Mouse (Mus musculus) T-helper 2 cell (primary cell): ENCODE measurements around the gene D11Wsu47e.

Experiments
- in situ Hi-C: fragments of 300-600 bp; cut with MboI, MseI; formaldehyde crosslinking; loops from one replicate; pipeline ENCODE4 v1.15.1; 2025; ENCODE audit warnings: high pct_unique_total_duplicates

D11Wsu47e gene

DNA sequence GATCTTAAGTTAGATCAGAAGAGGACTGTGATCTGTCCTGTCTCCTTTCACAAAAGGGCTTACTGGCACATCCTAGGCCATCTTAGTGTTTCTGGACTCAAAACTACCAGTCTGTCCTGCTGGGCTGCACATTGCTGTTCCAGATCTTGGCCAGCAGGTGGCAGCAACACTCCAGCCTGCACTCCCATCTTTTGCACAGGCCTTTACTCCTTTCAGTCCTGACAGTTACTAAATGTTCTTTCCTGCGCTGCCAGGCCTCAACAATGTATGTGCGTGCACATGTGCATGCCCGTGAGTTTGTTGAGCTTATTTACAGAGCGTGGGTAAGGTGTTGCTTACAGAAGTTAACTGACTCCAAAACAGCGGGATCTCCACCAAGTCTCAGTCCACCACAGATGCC lies 19.5 kb downstream of the D11Wsu47e start:
- in situ Hi-C loops, result loop anchor here (5.0 to 25.0 kb wide), 2 partner anchors 109 to 659 kb away; no protein-coding TSS in a partner anchor

DNA sequence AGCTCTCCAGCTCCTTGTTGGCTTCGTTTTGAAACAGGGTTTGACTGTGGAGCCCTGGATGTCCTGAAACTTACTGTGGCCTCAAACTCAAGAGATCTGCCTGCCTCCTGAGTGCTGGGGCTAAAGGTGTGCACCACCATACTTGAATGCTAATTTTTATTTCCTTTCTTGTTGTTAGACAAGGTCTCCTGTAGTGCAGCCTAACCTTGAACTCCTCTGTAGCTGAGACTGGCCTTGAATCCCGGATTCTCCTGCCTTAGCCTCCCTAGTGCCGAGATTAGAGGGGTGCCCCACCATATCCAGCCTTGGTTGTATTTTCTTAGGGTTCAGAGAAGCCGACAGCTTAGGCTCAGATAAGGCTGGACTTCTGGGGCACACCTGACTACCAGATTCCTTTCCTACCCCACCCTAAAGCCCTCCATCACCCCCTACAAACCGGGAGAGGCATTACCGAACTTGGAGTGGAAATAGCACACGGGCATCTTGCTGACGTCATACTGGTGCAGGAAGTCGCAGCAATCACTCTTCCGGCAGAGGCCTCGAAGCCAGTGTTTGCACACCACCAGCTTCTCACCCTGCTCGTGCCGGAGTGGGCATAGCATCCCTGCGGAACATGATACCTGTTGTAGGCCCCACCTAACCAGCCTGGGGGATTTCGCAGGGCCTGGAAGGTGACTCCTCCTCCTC lies 21.9 kb downstream of the D11Wsu47e start:
- in situ Hi-C loops, result loop anchor here (25.0 kb wide), 1 partner anchor 656 kb away; no protein-coding TSS in a partner anchor

DNA sequence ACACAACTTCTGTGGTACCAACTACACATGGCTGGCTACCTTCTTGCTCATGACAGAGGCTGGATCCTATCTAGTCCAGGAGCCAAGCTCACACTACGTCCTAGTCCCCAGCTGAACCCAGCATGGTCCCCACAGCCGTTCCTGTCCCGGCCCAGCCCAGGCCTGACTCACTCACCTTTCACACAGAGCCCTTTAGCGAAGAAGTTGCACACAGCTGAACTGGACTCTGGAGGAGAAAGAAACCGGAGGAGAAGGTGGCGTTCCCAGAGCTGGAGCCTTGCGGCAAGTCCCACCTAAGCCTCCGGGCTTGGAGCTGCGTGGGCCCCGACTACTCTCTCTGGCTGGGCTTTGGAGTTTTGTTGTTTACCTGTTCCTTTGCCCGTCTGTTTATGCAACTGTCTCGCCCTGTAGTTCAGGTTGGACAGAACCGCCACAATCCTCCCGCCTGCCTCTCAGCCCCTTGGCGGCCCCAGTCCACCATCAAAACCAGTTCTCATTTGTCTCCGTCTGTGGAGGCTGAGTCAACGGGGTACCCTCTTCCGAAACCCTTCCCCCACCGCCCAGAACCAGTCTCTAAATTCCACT lies 24.5 kb downstream of the D11Wsu47e start:
- in situ Hi-C loops, result loop anchor here (25.0 kb wide), 1 partner anchor 654 kb away; no protein-coding TSS in a partner anchor

DNA sequence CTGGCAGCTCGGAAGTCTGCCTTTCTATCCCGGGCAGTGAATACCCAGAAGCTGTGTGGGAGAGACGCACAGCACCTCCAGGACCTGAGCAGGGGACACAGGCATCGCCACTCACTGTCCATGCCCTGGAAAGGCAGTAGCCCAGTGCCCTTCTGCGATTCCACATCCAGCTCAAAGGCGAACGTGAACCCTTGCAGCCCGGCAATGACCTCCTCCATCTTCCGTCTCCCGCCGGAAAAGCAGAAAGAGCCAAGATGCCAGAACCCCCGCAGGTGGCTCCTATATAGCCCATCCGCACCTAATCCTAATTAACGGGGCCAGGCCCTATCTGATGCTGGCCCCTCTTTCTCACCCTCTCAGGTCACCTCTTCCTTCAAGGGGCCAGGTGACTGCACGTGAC lies 25.1 kb downstream of the D11Wsu47e start:
- in situ Hi-C loops, result loop anchor here (25.0 kb wide), 1 partner anchor 653 kb away; no protein-coding TSS in a partner anchor

DNA sequence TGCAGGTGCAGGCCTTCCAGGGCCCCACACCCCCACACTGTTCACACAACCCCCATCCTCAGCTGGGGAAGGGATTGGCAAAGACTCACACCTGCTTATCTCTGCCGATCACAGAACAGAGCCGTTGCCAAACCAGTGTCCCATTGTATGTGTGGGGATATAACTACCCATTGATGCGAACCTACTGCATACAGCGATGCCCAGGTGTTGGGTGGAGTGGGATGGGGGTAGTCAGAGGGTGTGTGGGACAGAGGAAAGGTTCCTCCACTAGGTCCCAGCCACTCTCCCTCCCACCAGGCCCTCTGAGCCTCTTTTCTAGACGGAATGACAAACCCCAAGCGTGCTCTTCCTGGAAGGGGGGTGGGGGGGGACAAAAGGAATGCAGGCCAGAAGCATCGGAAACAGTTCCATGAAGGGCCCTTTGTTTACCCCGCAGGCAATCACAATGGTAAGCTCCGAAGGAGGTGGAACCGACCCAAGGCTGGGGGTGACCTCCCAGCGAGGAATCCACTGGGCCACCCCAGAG lies 25.6 kb downstream of the D11Wsu47e start, which contains the start of gene Cpsf4l:
Gene Cpsf4l, minus strand, starts transcription at position 287 of the 526 bp plus-strand sequence.
- in situ Hi-C loops, result loop anchor here (25.0 kb wide), 1 partner anchor 653 kb away; no protein-coding TSS in a partner anchor

DNA sequence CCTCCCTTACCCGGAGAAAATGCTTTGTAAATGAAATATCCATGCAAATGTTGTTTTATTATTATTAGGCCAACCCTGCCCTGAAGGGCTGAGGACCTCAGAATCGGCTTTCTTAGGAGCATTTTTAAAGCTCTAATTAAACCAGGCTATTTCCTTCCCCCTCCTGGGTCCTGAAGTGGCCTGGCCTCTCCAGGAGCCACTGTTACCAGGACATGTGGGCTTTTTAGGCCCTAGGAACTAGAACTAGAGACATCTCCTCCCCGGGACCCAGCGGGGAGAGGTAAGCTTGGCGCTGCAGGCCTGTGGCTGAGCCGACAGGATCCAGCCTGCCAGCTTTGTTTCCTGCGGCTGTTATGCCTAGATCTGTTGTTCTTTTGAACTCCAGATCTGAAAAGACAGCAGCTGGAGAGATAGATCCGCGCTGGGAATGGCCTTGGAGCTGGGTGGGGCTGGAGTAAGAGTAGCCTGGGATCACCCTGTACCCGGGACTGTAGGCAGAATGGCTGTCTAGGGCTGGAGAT lies 26.1 kb downstream of the D11Wsu47e start:
- in situ Hi-C loops, result loop anchor here (25.0 kb wide), 1 partner anchor 652 kb away; no protein-coding TSS in a partner anchor

DNA sequence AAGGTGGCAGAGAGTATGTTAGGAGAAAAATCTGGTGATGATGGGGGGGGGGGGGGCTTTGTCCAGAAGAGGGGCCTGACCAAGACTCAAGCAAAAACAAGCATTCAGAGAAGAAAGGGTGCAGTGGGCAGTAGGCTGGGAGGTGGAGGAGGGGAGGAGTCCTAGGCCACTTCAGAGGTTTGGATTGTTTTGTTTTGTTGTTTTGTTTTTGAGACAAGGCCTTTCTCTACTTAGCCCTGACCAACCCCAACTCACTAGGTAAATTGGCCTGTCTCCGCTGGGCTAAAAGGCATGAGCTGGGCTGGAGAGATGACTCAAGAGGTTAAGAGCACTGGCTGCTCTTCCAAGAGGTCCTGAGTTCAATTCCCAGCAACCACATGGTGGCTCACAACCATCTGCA lies 26.8 kb downstream of the D11Wsu47e start:
- in situ Hi-C loops, result loop anchor here (25.0 kb wide), 1 partner anchor 651 kb away; no protein-coding TSS in a partner anchor

DNA sequence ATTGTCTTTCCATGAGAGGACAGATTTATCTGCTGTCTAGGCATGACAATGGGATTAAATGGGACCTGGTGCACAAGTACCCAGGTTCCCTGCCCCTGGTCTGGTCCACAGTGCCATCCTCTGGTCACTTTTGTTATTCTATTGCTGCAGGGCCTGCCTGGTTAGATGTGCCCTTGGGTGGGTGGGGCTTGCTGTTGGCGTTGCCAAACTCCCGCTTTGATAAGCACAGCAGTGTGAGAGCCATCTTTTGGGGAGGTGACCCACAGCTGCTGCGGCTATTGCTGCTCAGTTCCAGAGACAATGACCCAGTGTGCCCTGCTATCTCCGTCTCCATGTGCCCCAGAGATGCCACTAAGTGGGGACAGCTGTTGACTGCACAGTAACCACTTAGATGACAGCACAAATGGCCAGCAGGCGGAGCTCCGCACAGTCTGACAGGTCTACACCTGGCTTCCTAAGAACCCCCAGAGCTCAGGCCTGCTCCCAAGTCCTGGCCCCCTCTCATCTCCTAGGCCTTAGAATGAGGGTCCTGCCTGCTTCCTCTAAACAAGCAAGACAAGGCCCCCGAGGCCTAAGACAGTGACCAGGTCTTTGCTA lies 31.0 kb downstream of the D11Wsu47e start:
- in situ Hi-C loops, result loop anchor here (25.0 kb wide), 1 partner anchor 647 kb away; no protein-coding TSS in a partner anchor

DNA sequence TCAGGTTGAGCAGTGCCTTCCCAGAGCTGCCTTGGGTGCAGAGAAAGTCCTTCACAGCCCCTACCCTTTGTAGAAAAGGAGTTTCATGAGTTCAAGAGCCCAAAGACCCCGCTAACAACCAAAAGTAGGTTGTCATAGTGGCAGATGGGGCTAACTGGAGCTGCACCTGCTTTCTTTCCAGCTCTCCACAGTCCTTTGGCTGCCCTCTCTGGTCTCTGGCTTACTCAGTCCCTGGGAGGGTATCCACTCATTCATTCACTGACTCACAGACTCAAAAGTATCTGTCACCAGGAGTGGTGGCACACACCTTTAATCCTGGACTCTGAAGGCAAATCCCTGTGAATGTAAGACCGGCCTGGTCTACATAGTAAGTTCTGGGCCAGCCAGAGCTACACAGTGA lies 31.9 kb downstream of the D11Wsu47e start:
- in situ Hi-C loops, result loop anchor here (25.0 kb wide), 1 partner anchor 646 kb away; no protein-coding TSS in a partner anchor

DNA sequence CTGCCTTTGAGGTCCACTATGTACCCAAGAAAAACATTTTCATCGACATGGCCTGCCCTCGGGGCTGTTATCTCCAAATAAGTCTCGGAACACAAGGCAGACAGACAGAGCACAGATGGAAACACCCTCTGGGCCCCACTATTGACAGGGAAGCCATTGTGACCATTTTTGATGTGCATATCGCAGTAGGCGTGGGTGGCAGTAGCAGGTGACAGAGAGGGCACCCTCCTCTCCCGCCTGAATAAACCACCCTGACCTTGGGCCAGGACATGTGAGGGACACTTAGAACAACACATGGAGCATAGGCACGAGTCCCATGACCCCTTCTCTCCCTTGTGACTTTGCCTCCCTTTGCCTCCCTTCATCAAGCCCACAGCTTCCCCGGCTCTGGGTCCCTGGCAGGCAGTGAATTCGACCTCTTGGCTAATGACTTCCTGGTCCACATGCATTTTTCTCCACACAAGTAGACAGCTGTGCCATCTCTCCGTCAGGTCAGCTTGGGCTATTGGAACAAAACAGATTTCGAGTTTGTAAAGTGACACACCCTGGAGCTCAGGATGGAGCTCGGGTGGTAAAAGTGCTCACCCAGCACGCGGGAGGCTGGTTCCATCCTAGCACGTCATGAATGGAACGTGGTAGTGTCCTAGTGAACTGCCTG lies 33.7 kb downstream of the D11Wsu47e start:
- in situ Hi-C loops, result loop anchor here (25.0 kb wide), 1 partner anchor 644 kb away; no protein-coding TSS in a partner anchor

DNA sequence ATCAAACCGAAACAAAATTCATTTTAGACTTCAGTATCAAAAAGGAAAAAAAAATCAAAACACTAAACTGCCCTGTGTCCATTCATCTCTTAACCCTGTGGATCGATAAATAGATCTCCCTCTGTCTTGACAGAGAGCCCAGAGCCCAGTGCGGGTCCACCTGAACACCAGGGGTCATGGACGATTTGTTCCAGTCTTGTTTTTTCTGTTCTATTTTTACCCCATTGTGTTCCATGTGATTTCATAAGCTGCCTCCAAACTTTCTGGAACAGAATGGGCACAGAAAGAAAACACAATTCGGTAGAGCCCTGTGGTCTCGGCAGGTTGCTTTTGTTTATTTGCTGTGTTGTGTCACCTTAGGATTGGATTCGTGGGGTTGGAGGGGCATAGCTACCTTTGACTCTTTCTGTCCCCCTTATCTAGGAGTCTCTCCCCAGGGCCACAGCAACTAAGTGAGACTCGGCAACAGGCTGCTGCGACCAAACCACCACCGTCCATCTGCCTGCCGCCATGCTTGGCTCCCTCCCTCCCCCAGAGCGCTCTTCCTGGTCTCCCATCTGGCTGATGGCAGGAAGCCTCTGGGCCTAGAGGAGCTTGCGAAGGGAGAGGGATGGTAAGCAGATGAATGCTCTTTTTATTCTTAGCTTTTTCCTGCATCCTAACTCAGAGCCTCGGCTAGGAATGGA lies 38.3 kb downstream of the D11Wsu47e start:
- in situ Hi-C loops, result loop anchor here (25.0 kb wide), 1 partner anchor 640 kb away; no protein-coding TSS in a partner anchor

DNA sequence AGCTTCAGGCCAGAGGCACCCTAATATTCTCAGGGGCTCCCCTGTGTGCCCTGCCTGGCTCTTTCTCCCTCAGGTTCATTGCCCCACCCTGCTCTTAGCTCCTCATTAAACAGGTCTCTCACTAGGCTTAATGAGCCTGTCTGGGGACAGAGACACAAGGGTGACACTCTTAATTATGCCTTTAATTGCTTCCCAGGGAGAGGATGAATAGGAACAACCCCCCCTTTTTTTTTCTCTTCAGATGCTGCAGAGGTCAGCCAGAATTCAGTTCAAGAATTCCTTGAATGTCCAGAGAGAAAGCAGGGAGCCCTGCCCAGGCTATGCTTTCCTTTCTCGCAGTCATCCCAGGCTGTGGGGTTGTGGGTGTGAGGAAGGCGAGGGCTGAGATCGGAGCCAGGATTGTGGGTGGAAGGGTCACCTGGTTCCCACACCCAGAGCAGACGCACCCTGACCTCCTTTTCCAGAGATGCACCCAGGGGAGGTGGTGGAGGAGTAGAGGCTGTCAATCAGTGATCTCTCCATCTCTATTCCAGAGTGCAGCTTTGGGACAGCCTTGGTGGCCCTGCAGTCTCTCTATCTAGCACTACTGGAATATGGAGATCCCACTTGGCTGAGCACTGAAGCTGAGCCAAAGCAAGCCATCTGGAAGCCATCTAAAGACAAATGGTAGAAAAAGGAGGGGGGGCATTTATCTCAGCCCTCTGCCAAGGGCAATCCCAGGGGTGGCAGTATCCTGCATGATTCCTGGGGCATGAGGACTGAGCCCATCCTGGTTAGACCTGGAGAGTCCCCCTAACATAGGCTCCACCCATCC lies 41.2 kb downstream of the D11Wsu47e start:
- in situ Hi-C loops, result no loop called here

DNA sequence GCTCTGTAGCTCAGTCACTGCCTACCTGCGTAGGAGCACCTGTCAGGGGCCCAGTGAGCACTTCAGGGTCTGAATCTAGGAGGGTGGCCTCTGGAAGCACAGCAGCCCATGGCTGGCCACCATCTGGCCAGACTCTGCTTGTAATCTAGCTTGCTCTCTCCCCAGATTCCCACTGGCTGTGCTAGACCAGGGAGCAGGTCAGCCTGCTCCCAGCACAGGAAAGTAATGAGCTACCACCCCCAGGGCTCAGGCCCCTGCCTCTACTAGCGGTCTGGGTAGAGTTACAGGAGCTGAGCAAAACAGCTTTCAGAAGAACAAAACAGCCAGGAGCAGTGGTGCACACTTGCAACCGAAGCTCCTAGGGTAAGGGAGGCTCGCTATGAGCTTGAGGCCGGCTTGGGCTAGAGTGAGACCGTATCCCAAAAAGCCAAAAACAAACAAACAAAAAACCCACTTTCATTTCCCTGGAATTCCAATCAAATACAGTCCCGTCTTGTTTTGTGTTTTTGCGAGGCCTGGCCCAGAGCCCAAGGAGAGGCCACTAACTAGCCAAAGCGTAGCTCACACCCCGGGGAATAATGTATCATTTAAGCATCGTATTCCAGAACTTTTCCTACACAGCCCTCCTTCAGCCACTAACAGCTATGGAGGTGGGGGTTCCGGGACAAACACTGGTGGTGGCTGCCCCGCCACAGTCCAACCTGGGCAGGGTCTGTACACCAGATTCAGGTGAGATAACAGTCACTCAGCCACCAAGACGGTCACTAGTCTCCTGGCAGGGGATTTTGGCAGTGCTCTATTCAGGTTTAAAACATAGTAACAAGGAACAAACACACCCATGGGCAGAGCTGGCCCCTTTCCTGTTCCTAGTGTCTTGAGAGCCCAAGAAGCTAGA lies 43.0 kb downstream of the D11Wsu47e start:
- in situ Hi-C loops, result no loop called here

DNA sequence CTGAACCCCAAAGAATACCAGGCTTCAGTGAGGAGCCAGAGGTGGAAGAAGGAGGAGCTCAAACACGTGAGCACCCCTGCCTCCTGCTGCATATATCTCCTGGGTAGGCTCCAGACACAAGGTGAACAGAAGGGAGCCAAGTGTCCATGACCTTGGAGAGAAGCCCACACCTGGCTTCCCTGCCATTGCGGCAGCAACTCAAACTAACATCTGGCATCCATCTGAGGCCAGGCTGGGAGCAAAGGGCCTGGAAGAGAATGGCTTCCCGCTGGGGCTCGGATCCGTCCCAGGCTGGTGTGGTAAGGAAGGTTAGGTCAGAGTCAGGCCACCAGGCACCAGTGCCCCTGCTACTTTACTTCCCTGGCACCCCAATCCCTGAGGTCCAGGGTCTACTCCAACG lies 43.8 kb downstream of the D11Wsu47e start:
- in situ Hi-C loops, result no loop called here

DNA sequence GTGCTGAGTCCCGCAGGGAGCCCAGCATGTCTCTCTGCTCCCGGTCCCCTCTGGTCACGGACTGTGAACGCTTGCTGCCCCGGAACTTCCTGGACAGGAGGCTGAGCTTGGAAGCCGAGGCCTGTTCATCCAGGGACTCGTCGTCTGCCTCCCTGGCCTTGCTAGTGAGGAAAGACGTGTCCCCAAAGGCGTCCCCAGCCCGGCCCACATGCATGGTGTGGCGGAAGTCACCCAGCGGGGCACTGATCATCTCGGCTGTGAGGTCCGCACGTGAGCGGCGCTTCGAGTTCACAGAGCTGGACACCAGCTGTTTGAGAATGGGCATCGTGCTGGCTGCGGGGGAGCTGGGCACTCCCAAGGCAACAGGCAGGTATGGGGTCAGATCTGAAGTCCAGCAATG lies 45.0 kb downstream of the D11Wsu47e start:
- in situ Hi-C loops, result no loop called here

DNA sequence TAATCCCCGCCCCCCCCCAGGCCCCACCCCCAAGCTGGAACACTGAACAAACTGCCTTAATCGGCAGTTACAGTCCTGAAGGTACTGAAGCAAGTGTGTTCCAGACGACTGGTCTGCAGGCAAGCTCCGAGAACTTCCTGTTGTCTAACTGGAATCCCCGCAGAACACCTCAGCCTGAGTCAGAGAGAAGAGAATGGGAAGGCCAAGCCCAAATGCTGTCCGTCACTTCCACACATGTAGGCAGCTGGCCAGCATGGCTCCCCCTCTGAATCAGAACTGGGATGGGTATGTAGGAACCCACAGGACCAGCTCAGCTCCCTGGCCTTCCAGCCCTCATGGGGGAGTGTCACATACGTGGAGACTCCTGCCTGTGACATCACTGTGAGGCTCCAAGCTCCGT lies 45.7 kb downstream of the D11Wsu47e start:
- in situ Hi-C loops, result no loop called here

DNA sequence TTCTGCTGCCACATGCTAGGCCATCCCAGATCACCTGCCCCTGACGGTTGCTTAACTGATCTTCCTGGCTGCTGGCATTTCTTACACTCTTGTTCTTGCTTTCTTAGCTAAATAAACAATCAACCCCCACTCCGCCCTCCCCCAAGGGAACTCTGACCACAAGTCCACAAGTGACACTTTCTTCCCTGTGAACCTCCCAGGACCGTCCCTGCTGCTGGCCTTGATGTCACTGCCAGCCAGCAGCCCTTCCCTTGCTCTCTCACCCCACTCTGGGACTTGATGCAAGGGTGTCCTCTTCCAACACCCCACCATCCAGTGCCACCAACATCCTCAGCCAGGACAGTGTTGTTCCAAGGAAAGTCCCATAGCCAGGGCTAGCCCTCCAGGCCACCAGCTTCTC lies 46.7 kb downstream of the D11Wsu47e start:
- in situ Hi-C loops, result no loop called here

DNA sequence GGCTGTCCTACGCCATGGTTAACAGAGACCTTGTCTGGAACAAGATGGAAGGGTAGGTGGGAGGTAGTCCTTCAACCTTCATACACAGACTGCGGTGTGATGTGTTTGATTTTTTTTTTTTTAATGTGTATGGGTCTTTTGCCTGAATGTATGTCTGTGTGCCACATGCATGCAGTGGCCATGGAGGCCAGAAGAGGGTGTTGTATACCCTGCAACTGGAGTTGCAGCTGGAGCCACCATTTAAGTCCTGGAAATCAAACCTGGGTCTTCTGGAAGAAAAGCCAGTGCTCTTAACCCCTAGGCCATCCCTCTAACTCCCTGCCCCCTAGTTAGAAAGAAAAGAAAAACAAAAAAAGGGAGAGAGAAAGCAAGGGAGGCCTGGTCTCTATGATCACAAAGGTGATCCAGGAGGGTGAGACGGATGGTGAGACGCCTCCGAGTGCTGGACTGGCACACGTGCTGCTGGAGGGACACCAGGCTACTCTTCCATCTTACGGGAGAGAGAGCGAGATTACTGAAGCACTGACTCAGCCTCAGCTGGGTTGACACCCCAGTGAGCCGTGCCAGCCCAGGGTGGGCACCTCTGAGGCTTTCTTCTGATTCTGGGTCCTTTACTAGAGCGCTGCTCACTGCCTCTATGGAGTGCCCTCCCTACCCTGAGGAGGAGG lies 47.9 kb downstream of the D11Wsu47e start:
- in situ Hi-C loops, result no loop called here
